Mouse (Mus musculus) brain, adult 10 weeks (tissue): Measurements from ENCODE around the gene Mesd. TPM values are rescaled to one million over a fixed set of nuclear protein-coding genes. Genes with fewer than 3 reads are reported as not detected.

ENCODE experiments used
- polyA plus RNA-seq: library from polyadenylated mRNA; stranded (reverse); fragments of 350-450 nt; fragmentation: Illumina TruSeq; extraction: RNeasy Lipid Tissue Mini Kit (QIAGEN cat#74804); gene quantifications from one replicate; pipeline ENCODE4 v1.2.3, GENCODE M21; 2015; ENCODE audit warnings: low read depth, low replicate concordance

Gene Mesd
- polyA plus RNA-seq, result 81.2 TPM

GRCm38 (mm10) chr7:83884021-83884658, at the start of gene Mesd, which contains the start of gene Tlnrd1:
Mesd (plus strand) TSS chr7:83884466.
Tlnrd1 (minus strand) TSS chr7:83884305.

Other genes starting within 250 kb of the Mesd start
- gene Il16, start 138.7 kb upstream of the Mesd start, polyA plus RNA-seq, result 3.9 TPM
- 4.2 TPM for gene Cfap161, start 89.6 kb upstream of the Mesd start, polyA plus RNA-seq
- 14.7 TPM for gene Tlnrd1, start 161 bp upstream of the Mesd start, polyA plus RNA-seq
- 7.8 TPM for gene Cemip, start 202.0 kb downstream of the Mesd start, polyA plus RNA-seq